Mouse (Mus musculus): ENCODE measurements around the gene Cep85l.

GRCm38 (mm10) chr10:53230809-53231208, 148.9 kb downstream of the Cep85l start:
- no peak for TF ChIP-seq POLR2A (IDR thresholded peaks at IDR 0.05; ENCODE audit: borderline replicate concordance, extremely low read depth, low read depth, low read length)
- TF ChIP-seq CTCF (IDR thresholded peaks at IDR 0.05; ENCODE audit: insufficient read depth, low read length), result no peak

Measured in lung, adult 2 months (tissue).